Mouse (Mus musculus): ENCODE data around the gene Lima1.
"Not testable (repeated sequence)": the region's sequence is repeated elsewhere in the genome, so short reads cannot be mapped to it uniquely, and the experiment has no call there.

Lima1 gene

DNA sequence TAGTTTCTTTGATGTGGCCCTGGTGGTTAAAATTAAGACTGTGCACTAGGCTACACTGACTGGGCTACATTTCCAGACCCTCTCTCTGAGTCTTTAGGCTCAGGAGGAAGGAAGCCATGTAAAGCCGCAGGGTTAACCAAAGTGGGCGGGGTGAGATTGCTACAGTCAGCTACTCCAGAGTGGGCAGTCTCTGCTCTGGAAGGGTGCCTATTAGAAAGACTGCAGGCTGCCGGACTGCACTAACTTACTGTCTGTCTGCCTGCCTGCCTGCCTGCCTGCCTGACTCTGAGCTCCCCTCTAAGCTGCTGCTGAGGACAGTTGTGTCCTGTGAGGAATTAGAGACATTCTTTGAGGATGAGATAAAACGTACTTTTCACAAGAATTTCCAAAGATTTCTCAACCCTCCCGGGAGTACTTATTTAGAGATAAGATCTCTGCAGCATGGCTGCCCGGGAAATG, 72.0 kb downstream of the Lima1 start:
- DNase-seq (ENCODE audit: low spot score), result no peak

DNA sequence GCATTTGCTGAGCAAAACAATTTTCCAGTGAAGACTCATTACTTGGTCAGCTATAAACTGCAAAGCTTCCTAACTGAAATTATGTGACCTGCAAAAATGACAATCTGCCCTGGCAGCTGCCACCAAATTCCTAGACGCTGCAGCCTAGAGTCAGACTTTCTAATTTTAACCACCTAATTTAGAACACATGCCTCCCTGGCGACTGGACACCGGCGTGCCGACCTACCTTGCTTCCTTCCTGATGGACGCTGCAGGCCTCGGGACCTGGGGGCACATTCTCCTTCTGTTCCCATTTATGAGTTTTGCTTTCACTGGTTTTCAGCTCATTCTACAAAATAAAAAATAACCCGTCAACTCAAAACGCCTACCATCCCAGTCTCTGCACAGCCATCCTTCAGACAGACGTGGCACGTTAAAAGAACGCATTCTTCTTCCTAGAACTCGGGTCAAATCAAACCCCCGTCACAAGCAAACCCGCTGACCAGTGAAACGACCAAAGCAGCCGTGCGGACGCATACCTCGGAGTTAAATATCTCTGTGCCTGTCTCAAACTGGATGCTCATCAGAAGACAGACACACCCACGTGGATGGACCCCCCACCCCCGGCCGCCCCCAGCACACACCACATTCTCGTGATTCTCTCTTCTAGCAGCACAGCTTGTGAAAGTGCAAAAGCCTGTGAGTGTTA, 73.2 kb downstream of the Lima1 start:
- no peak for DNase-seq (ENCODE audit: low spot score)

DNA sequence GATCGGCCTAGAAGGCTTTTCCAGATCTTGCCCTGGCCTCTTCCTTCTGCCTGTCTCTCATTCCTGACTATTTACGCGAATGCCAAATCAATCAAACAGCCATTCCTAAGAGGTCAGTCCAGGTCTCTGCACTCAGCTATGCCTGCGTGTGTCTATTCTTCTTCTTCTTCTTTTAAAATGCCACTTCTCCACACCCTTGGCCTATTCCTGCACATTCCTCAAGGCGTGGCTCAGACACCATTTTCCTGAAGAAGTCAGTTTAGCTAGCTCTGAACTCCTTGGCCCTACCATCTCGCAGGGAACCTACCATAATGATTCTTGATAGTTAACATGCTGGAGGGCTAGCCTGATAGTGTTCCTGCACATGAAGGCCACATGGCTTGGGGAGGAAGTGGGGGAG, 75.5 kb downstream of the Lima1 start:
- no peak for DNase-seq (ENCODE audit: low spot score)

DNA sequence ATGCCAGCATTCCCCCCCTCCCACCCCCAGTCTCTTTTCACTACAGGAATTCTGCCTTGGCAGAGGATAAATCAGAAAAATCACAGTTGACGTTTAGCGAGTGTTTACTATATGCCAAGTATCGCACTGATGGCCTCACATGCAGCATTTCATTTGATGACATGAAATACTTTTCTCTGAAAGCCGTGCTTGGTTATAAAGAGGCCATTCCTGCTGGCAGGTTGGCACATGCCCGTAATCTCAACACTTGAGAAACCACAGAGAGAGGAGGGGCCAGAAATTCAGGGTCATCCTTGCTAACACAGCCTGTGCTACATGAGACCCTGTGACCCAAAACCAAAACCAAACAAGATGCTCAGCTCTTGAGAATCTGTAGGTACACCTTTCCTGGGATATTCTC, 77.4 kb downstream of the Lima1 start:
- DNase-seq (ENCODE audit: low spot score), result no peak

DNA sequence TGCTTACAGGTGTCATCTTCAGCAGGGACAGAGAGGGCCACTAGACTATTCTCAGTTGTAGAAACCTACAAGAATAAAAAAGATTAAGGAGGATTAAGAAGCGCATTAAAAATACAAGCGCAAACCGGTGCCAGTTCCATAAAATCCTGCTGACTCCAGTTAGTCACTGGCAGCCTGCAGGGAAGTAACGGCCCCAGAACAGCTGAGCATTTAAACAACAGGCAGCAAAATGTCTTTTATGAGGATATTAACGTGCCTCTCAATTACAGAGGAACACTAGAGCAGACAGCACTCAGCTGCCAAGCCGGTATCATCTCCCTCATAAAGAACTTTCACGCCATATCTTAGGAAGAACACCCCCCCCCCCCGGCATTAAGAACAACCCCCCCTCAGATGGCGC, 78.5 kb downstream of the Lima1 start:
- DNase-seq (ENCODE audit: low spot score), result no peak

DNA sequence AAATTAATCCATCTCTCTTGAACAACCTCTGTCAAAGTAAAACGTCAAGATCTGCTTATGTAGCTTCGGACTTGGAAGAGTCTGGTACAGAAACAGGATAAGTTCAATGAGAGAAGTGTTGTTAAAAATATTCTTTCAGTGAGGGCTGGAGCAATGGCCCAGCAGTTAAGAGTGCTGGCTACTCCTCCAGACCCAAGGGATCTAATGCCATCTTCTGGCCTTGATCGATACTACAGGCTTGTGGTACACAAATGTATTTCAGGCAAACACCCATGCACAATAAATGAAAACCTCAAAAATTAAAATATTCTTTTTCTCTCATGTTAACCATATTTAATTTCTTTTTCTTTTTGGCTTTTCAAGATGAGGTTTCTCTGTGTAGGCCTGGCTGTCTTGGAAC, 79.2 kb downstream of the Lima1 start:
- DNase-seq (ENCODE audit: low spot score), result no peak

DNA sequence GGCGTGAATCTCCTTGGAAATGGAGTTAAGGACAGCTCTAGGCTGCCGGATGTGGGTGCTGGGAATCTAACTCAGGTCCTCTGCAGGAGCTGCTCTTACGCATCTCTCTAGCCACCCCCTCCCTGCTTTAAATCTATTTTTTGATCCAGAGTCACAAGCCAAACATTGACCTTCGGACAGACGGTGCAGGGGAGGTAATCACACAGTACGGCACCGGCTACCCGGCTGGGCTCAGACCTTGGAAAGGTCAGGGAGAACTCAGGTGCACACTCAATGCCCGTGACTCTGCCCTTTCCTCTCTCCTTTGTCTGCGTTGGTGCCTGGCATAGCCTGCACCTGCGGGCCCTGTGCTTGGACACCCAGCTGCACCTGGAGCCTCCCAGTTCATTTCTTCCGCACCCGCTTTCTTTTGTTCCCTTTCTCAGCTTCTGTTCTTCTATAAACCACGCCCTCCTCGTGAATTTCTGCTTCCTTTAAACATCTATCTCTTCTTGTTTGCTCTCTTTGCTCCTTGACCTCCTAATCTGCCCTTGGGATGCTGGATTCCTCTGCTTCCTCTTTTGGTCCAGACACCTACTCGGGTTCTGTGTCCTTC, 82.9 kb downstream of the Lima1 start:
- DNase-seq (ENCODE audit: low spot score), result no peak

DNA sequence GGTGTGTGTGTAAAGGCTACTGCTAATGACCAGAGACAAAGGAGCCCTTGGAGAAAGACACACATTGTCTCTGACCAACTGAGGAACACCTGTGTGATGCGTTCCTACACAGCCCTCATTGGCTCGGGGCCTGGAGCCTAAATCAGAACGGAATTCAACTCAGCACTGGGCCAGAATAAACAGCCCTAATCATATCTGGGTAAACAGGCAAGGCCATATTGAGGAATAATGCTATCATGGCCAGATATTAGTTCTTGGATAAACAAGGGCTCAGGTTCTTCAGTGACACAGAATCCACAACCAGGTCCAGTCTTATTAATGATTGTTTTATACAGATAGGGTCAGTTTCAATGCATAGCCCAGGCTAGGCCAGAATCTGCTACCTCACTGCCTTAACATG, 84.3 kb downstream of the Lima1 start:
- no peak for DNase-seq (ENCODE audit: low spot score)

DNA sequence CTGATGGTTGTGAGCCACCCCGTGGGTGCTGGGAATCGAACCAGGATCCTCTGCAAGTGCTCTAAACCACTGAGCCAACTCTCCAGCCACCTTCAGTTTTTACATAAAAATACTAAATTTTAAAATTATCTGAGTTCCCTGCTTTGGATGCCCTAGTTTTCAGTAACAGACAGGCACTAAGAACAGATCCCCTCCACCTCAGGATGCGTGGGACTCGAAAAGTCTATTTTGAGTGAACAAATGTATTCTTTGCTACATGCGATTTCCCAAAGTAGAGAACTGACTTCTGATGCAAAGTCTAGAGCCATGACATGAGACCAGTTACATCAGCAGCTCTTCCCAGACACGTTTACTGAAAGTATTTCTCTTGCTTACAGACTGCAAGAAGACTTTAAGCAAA, 84.8 kb downstream of the Lima1 start:
- DNase-seq (ENCODE audit: low spot score), result no peak

DNA sequence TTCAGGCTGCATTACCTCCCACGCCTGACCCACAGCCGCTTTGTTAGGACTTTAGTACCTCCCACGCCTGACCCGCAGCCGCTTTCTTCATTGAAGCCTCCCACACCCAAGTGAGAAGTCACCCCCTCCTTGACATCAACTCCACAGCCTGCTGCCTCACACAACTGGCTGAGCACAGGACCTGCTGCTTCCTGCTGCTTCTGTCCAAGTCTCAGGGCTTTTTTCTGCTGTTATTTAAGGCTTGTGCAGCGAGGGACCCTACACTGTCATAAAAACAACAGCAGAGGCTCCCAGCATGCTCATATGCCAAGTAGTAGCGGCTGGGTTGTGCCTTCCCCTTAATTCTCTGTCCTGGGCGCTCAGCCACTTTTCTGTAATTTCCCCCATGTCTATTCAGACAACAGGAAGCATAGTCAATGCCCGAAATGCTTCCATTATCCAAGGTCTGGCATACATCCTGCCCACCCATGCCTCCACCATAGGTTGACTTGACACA, 87.6 kb downstream of the Lima1 start:
- DNase-seq (ENCODE audit: low spot score), result no peak

DNA sequence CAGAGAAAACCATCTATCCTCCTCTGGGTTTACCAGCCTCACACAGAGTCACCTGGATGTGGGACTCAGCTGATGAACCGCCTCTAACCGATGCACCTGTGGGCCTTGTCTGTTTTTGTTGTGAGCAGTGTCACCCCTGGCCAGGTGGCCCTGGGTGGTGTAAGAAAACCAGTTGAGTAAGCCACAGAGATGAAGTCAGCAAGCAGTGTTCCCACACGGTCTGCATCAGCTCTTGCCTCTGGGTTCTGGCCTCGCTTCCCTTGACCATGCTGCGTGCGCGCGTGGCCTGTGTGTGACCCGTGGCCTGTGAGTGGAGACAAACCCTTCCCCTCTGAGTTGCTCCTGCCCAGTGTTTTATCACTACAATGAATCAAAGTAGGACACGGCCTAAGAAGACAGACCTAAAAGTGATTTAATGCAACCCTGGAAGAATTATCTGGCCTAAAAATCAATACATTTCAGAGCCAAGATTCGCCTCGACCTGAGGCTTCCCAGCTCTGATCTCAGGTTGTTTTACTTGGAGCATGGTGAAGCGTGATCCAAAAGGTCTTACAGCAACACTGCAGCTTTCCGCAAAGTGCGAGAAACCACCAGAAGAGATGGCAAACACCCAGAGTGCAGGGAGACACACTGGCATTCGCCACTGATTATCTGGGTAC, 96.5 kb downstream of the Lima1 start:
- DNase-seq (ENCODE audit: low spot score), result no peak

DNA sequence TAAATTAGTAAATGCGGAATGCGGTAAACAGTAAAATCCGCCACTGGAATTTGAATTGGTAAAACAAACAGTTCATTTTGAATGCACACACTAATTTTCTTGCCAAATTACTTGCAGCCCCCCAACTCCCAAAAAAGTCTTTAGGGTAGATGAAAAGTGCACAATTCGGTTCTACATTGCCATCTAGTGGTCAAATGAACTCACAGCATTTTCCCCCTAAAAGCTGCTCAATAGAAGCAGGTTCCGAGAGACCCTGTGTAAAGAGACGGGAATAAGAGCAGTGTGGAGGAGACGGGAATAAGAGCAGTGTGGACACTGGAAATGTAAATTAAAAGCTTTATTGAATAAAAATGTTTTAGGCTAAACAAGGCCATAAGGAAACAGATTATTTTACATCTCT, 97.1 kb downstream of the Lima1 start:
- no peak for DNase-seq (ENCODE audit: low spot score)

DNA sequence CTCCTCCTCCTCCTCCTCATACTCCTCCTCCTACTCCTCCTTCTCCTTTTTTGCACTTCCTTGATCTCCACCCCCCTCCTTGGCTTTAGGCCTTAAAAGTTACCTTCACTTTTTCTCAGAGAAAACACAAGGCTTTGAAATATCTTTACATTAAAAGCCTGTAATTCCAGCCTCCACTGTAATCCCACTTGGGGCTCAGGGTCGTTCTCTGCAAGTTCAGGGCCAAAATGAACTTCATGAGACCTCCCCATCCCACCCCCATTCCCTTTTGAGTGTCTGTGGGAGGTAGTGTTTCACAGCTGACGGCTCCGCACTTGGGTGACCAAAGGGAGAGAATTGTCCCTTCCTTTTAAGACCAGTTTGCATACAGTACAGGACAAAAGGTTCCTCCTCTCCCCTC, 102.3 kb downstream of the Lima1 start:
- DNase-seq (ENCODE audit: low spot score), result no peak

DNA sequence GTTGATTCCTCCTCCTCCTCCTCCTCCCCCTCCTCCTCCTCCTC, 102.6 kb downstream of the Lima1 start, which contains the start of gene Cers5:
TSS of gene Cers5 (minus strand) at position 5 of the 44 bp plus-strand sequence.
- not testable (repeated sequence) for DNase-seq (ENCODE audit: low spot score)

DNA sequence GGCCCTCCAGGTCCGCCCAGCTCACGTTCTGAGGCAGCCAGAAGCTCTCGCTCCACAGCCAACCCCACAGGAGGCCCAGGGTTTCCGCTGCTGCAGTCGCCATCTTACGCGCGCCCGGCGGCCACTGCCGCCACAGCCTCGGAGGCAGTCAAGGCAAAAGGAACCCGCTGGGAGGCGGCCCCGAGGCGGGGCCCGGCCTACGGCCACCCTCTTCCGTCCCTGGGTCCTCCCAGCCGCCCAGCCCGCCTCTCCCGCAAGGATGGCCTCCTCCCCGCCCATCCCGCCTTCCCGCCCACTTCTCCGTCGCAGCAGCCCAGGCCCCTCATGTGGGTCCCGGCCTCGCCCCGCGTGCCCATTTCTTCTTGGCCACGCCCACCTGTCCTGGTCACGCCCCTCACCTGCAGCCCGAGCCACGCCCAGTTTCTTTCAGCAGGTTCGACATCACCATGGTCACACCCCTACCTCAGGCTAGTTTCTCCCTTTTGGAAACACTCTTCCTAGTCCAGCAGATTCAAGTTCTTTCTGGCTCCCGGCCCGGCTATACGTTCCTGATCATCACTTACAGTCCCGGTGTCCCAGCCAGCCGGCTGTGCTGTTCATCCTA, 102.9 kb downstream of the Lima1 start:
- peak; percentile 67 for DNase-seq (ENCODE audit: low spot score)

DNA sequence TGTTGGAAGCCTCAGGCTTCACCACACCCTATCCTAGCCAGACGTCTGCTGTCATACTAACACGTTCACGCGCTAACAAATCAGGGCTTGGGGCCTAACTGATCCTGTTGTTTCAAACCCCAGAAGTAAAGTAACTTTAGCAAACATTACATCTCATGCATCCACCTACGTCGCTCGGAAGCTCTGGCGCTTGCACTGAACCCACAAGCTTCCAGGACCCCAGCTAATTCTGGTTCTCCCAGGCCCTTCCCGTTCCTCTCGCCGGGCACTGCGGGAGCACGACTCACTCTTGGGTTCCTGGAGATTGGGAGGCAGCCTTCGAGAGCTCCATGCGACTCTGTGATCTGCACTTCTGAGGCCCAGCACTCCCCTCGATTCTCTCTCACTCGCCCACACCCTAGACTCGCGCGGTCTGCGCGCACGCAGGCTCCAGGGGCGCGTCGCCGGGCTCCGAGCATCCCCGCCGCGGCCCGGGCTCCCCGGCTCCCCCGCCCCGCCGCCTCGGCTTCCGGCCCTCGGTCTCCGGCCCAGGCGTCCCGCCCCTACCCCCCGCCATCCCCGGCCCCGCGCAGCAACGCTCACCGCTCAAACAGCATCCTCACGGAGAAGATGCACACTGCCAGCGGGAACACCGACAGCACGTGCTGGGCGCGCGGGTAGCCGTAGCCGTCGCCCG, 103.5 kb downstream of the Lima1 start:
- peak; percentile 4 for DNase-seq (ENCODE audit: low spot score)

DNA sequence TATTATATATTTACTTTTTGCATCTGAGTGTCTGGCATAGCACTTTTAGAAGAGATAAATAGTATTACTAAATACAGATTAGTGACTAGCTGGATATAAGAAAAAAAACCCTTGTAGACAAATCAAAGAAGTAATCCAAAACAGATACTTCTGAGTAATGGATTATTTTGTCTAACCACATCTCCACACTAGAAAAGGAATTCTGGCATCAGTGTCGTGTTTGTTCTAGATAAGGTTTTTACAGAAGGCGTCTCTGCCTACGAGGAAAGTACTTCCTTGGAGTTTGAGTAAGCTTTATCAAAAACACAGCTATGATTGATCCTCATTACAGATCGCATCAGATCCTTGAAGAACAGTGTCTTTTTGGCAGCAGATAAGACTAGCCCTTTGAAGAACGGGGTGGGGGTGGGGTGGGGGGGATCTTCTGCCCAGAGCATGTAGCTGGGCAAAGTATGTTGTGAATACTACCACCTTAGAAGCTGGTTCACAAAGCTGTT, 104.2 kb downstream of the Lima1 start:
- no peak for DNase-seq (ENCODE audit: low spot score)

DNA sequence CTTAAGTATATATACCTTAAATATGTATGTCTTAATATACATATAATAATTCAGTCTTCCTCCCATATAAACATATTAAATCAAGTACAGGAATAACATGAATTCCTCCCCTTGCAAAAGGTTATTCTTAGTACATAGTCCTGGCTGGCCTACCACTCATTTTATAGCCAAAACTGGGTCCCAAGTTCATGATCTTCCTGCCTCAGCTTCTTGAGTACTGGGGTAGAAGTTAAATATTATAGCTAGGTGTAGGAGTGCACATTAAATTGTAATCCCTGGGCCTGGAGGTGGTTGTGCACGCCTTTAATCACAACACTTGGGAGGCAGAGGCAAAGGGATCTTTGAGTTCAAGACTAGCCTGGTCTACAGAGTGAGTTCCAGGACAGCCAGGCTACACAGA, 106.5 kb downstream of the Lima1 start:
- no peak for DNase-seq (ENCODE audit: low spot score)

DNA sequence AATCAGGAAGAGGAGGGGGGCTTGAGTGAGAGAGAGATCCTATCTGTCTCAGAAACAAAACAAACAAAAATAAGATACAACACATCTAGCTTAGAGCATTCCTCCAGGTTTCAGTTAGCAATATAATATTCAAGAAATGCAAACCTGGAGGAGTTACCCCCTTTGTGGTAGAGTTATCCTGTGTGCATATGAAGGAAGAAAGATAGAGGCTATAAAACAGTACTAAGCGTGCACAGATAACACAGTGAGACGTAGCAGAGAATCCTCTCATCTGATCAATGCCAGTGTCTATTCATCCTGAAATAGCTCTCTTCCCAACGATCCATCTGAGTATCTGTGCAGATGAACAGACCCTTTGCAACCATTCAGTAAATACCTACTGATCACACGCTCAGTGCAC, 107.8 kb downstream of the Lima1 start:
- no peak for DNase-seq (ENCODE audit: low spot score)

DNA sequence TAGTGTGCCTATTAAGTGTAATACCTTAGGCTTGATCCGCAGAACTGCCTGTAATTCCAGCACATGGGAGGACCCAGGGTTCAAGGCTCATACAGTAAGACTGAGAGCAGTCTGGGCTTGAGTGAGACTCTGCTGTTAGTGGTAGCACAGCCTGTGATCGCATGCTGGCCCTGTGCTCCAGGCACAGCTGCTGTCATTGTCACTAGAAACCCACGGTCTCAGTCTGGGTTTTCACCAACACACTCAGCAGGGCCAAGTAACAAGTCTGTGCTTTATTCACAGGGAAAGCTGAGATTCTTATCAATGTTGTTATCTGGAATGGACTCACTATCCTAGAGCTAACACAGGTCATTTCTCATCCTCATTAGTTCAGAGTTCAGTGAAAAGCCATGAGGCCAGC, 121.1 kb downstream of the Lima1 start:
- no peak for DNase-seq (ENCODE audit: low spot score)

DNA sequence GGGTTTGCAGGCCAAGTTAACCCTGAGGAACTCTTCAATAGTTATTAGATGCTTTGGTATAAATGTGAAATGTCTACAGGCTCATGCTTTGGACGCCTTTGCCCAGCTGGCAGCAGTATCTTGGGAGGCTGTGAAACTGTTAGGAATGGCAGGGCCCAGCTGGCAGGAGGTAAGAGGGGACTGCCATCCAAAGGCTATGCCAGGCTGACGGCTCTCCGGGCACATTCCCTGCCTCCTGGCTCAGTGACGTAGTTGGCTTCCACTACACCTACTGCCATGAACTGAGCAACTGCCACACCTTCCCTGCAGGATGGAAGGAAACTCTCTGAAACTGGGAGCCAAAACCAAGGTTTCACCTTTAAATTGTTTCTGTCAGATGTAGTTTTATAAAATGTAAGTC, 135.0 kb downstream of the Lima1 start:
- DNase-seq (ENCODE audit: low spot score), result no peak

DNA sequence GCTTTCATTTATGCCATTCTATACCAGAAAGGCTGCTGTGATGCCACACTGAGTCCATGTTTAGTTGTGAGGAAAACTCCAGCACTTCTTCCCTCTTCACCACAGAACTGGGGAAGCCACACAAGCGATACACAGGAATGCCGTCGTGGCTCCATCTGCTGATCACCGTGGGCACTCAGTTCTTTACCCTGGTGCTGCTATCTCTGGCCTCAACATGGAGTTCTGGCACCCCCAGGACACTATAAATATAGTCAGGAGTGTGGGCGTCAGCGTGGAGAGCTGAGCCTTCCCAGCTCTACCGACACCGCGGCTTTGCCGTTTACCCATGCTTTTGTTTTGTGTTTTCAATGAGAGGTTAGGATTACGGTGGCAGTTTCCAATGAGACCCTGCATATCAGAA, 138.6 kb downstream of the Lima1 start:
- DNase-seq (ENCODE audit: low spot score), result no peak

DNA sequence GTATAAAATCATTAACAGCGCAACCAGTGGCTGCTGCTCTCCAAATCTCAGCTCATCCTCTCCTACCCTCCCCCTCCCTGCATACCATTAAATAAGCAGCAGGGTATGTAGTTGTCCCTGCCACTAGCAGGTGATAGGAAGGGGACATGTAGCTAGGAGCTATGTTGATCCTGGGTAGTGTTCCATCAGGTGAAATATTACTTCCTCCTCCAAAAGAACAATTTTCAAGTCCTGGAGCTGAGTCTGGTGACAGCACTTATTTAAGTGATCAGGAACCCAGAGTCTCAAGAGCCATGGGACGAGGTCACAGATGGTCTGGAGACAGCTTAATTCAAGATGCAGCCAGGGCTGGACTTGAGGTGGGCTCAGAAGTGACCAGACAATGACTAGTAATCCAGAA, 139.6 kb downstream of the Lima1 start:
- DNase-seq (ENCODE audit: low spot score), result no peak
